In genomic region chr4:141122663-141123062, GRCm38 (mm10) we compare ENCODE assay signal across 19 mouse cellular contexts. TPM values are rescaled to one million over a fixed set of nuclear protein-coding genes. Genes with fewer than 3 reads are reported as not detected.
DNase-seq lines count a peak whose midpoint lies in the region; ATAC-seq and TF ChIP-seq lines count a peak whose summit lies in the region.
"Had no signal": no experiment of that assay in that cellular context is flagged by ENCODE, and none has a peak within 500 bp of the region (broad histone marks: within the 10 kb centered on the region; RNA-seq: fewer than 3 reads in every experiment).

No protein-coding gene starts in this region.

- 88% methylated on average over 7 of the region's 7 CpGs for WGBS in hindbrain, embryonic 13.5 days
- WGBS in hindbrain, embryonic 11.5 days: 84% methylated on average over 7 of the region's 7 CpGs
- 79% methylated on average over 7 of the region's 7 CpGs for WGBS in liver, embryonic 11.5 days
- 70% methylated on average over 7 of the region's 7 CpGs for WGBS in liver, postnatal 0 days (ENCODE audit: insufficient replicate concordance)

- TF ChIP-seq EP300 in liver, postnatal 0 days (IDR thresholded peaks at IDR 0.05; ENCODE audit: low read depth): no peak

- H3K36me3 ChIP-seq in hindbrain, embryonic 13.5 days: peaks cover 9% of the 10 kb centered on the region
- H3K36me3 ChIP-seq in hindbrain, embryonic 11.5 days (ENCODE audit: control insufficient read depth, insufficient read depth, low read length): 0 out of 2 replicates have a peak, but pooled peaks cover 2% of the 10 kb centered on the region
- H3K36me3 ChIP-seq in liver, embryonic 11.5 days (ENCODE audit: control insufficient read depth, insufficient read depth, low read length): peaks cover 5% of the 10 kb centered on the region
- peaks cover 18% of the 10 kb centered on the region for H3K36me3 ChIP-seq in liver, postnatal 0 days (replicated peaks; ENCODE audit: insufficient read depth, low read length)
- peaks cover 71% of the 10 kb centered on the region for H3K36me3 ChIP-seq in megakaryocyte, embryonic 14.5 days (replicated peaks; ENCODE audit: low read length)

- H3K27ac ChIP-seq in hindbrain, embryonic 13.5 days: peak overlapping the region; percentile 23; the same call in 1 of the 2 replicates
- no peak overlapping the region for H3K27ac ChIP-seq in hindbrain, embryonic 11.5 days (ENCODE audit: low read depth, low read length)
- H3K27ac ChIP-seq in liver, embryonic 11.5 days (ENCODE audit: low read depth, low read length): 0 out of 2 replicates have a peak overlapping the region, but pooled peaks have one; percentile 28
- H3K27ac ChIP-seq in liver, postnatal 0 days (ENCODE audit: low read depth): no peak overlapping the region
- H3K27ac ChIP-seq: embryonic facial prominence, embryonic 10.5 days; forebrain, embryonic 15.5 days; heart, adult 2 months; hindbrain, embryonic 12.5 days; hindbrain, postnatal 0 days had no signal

- no peak for DNase-seq in hindbrain, embryonic 11.5 days (ENCODE audit: low spot score)
- no peak for DNase-seq in liver, embryonic 11.5 days (ENCODE audit: low spot score)
- DNase-seq in liver, postnatal 0 days: no peak
- DNase-seq: adrenal gland, adult 8-10 months; adrenal gland, postnatal 36 days; cerebellum, adult 2 months; cerebellum, postnatal 10 days; gastrocnemius, postnatal 14 days; heart, adult 2 months; heart, postnatal 36 days had no signal

- H3K4me3 ChIP-seq in hindbrain, embryonic 13.5 days: no peak overlapping the region
- H3K4me3 ChIP-seq in hindbrain, embryonic 11.5 days (ENCODE audit: low read depth, low read length): no peak overlapping the region
- no peak overlapping the region for H3K4me3 ChIP-seq in liver, embryonic 11.5 days (ENCODE audit: low read depth, low read length)
- no peak overlapping the region for H3K4me3 ChIP-seq in liver, postnatal 0 days (ENCODE audit: low read depth, low read length)
- H3K4me3 ChIP-seq in megakaryocyte, embryonic 14.5 days (replicated peaks): peak overlapping the region; percentile 1
- H3K4me3 ChIP-seq: embryonic facial prominence, embryonic 10.5 days; forebrain, embryonic 15.5 days; heart, adult 2 months; hindbrain, embryonic 12.5 days had no signal

- H3K9me3 ChIP-seq in hindbrain, embryonic 13.5 days: no peaks in the 10 kb centered on the region
- no peaks in the 10 kb centered on the region for H3K9me3 ChIP-seq in hindbrain, embryonic 11.5 days (ENCODE audit: control insufficient read depth, low read length)
- H3K9me3 ChIP-seq in liver, embryonic 11.5 days (ENCODE audit: control insufficient read depth, low read length): no peaks in the 10 kb centered on the region
- H3K9me3 ChIP-seq in liver, postnatal 0 days (ENCODE audit: low read length): no peaks in the 10 kb centered on the region
- no peaks in the 10 kb centered on the region for H3K9me3 ChIP-seq in megakaryocyte, embryonic 14.5 days
- H3K9me3 ChIP-seq: embryonic facial prominence, embryonic 10.5 days; forebrain, embryonic 15.5 days; hindbrain, embryonic 12.5 days had no signal

- TF ChIP-seq CTCF in liver, postnatal 0 days (IDR thresholded peaks at IDR 0.05; ENCODE audit: low read depth): no peak

- no peak for ATAC-seq in hindbrain, embryonic 13.5 days (ENCODE audit: low FRiP score)
- ATAC-seq in hindbrain, embryonic 11.5 days (ENCODE audit: low FRiP score): no peak
- ATAC-seq in liver, embryonic 11.5 days (replicated peaks; ENCODE audit: low FRiP score): no peak
- ATAC-seq in liver, postnatal 0 days: no peak
- no peak for ATAC-seq in megakaryocyte, adult 5-6 weeks (ENCODE audit: poor library complexity, severe bottlenecking)
- ATAC-seq: forebrain, embryonic 15.5 days; hindbrain, postnatal 0 days had no signal

- no peak overlapping the region for H3K9ac ChIP-seq in hindbrain, embryonic 13.5 days
- H3K9ac ChIP-seq in hindbrain, embryonic 11.5 days (ENCODE audit: low read depth, low read length): no peak overlapping the region
- H3K9ac ChIP-seq in liver, embryonic 11.5 days (ENCODE audit: low read depth, low read length): no peak overlapping the region
- no peak overlapping the region for H3K9ac ChIP-seq in liver, postnatal 0 days (replicated peaks)
- H3K9ac ChIP-seq: forebrain, embryonic 15.5 days; hindbrain, embryonic 12.5 days had no signal

- H3K4me1 ChIP-seq in hindbrain, embryonic 13.5 days (replicated peaks): peaks cover 50% of the 10 kb centered on the region
- H3K4me1 ChIP-seq in hindbrain, embryonic 11.5 days (replicated peaks; ENCODE audit: control insufficient read depth, insufficient read depth, low read length): no peaks in the 10 kb centered on the region
- H3K4me1 ChIP-seq in liver, embryonic 11.5 days (replicated peaks; ENCODE audit: control insufficient read depth, insufficient read depth, low read length): peaks cover 2% of the 10 kb centered on the region; the same call in 1 of the 2 replicates
- H3K4me1 ChIP-seq in liver, postnatal 0 days (ENCODE audit: insufficient read depth): peaks cover 7% of the 10 kb centered on the region; the same call in 1 of the 2 replicates
- peaks cover 86% of the 10 kb centered on the region for H3K4me1 ChIP-seq in megakaryocyte, embryonic 14.5 days

- no peak overlapping the region for H3K4me2 ChIP-seq in hindbrain, embryonic 13.5 days
- H3K4me2 ChIP-seq in hindbrain, embryonic 11.5 days (replicated peaks; ENCODE audit: low read depth, low read length): no peak overlapping the region
- no peak overlapping the region for H3K4me2 ChIP-seq in liver, embryonic 11.5 days
- no peak overlapping the region for H3K4me2 ChIP-seq in liver, postnatal 0 days (ENCODE audit: low read depth, low read length)
- H3K4me2 ChIP-seq: forebrain, embryonic 15.5 days; heart, embryonic 11.5 days; hindbrain, embryonic 12.5 days had no signal

- no peaks in the 10 kb centered on the region for H3K27me3 ChIP-seq in hindbrain, embryonic 13.5 days
- H3K27me3 ChIP-seq in hindbrain, embryonic 11.5 days (ENCODE audit: control insufficient read depth, insufficient read depth, low read length): no peaks in the 10 kb centered on the region
- H3K27me3 ChIP-seq in liver, embryonic 11.5 days (replicated peaks; ENCODE audit: control insufficient read depth, insufficient read depth, low read length): no peaks in the 10 kb centered on the region
- no peaks in the 10 kb centered on the region for H3K27me3 ChIP-seq in liver, postnatal 0 days (ENCODE audit: insufficient read depth, low read length)
- no peaks in the 10 kb centered on the region for H3K27me3 ChIP-seq in megakaryocyte, embryonic 14.5 days (replicated peaks)
- H3K27me3 ChIP-seq: forebrain, embryonic 15.5 days; hindbrain, embryonic 12.5 days had no signal

RNA-seq across cellular contexts. Expression of gene Szrd1, which starts 16.9 kb away (rescaled TPM):
- 28.9 and 29.3 TPM in 2 replicates for polyA plus RNA-seq in hindbrain, embryonic 13.5 days (2015; fragmentation: Nextera tagmentation; extraction: Ambion mirVana)
- 35.5 and 35.7 TPM in 2 replicates for polyA plus RNA-seq in hindbrain, embryonic 11.5 days (2014; fragmentation: Nextera tagmentation; extraction: Ambion mirVana)
- polyA plus RNA-seq in liver, embryonic 11.5 days (2014; fragmentation: Nextera tagmentation; extraction: Ambion mirVana): 24.7 and 26.2 TPM in 2 replicates
- 16.8 and 17.7 TPM in 2 replicates for polyA plus RNA-seq in liver, postnatal 0 days (2015; fragmentation: Nextera tagmentation; extraction: Ambion mirVana)
- polyA plus RNA-seq in megakaryocyte, embryonic 14.5 days (2012; ENCODE audit: insufficient read depth, low replicate concordance): 136 and 184 TPM in 2 replicates
- 45.4 and 46.8 TPM in 2 replicates for total RNA-seq in megakaryocyte, adult 5-6 weeks (2015)
- total RNA-seq in megakaryocyte, adult 5-6 weeks (2017): 41.0 and 46.9 TPM in 2 replicates

RNA-seq across cellular contexts. Expression of gene Fbxo42, which starts 25.1 kb away (rescaled TPM):
- 21.9 and 22.3 TPM in 2 replicates for polyA plus RNA-seq in hindbrain, embryonic 13.5 days (2015; fragmentation: Nextera tagmentation; extraction: Ambion mirVana)
- polyA plus RNA-seq in hindbrain, embryonic 11.5 days (2014; fragmentation: Nextera tagmentation; extraction: Ambion mirVana): 21.9 and 24.8 TPM in 2 replicates
- polyA plus RNA-seq in liver, embryonic 11.5 days (2014; fragmentation: Nextera tagmentation; extraction: Ambion mirVana): 26.0 and 28.7 TPM in 2 replicates
- 11.2 and 11.7 TPM in 2 replicates for polyA plus RNA-seq in liver, postnatal 0 days (2015; fragmentation: Nextera tagmentation; extraction: Ambion mirVana)
- 9.1 and 10.9 TPM in 2 replicates for polyA plus RNA-seq in megakaryocyte, embryonic 14.5 days (2012; ENCODE audit: insufficient read depth, low replicate concordance)
- total RNA-seq in megakaryocyte, adult 5-6 weeks (2015): 14.1 and 16.3 TPM in 2 replicates
- 10.0 and 12.6 TPM in 2 replicates for total RNA-seq in megakaryocyte, adult 5-6 weeks (2017)

RNA-seq across cellular contexts. Expression of gene Spata21, which starts 34.5 kb away (rescaled TPM):
- polyA plus RNA-seq in hindbrain, embryonic 13.5 days (2015; fragmentation: Nextera tagmentation; extraction: Ambion mirVana): 0.17 and 0.40 TPM in 2 replicates
- polyA plus RNA-seq in hindbrain, embryonic 11.5 days (2014; fragmentation: Nextera tagmentation; extraction: Ambion mirVana): 0.17 and 0.19 TPM in 2 replicates
- polyA plus RNA-seq in liver, embryonic 11.5 days (2014; fragmentation: Nextera tagmentation; extraction: Ambion mirVana): 0.19 TPM in 1 of 2 replicates, not detected in the other
- not detected in 2 replicates for polyA plus RNA-seq in liver, postnatal 0 days (2015; fragmentation: Nextera tagmentation; extraction: Ambion mirVana)
- polyA plus RNA-seq in megakaryocyte, embryonic 14.5 days (2012; ENCODE audit: insufficient read depth, low replicate concordance): not detected in 2 replicates
- total RNA-seq in megakaryocyte, adult 5-6 weeks (2015): not detected in 2 replicates
- not detected in 2 replicates for total RNA-seq in megakaryocyte, adult 5-6 weeks (2017)
- total RNA-seq: adrenal gland, adult 8-10 months; adrenal gland, postnatal 36 days; gastrocnemius, postnatal 14 days; heart, adult 2 months; heart, postnatal 36 days had no signal
- polyA plus RNA-seq: embryonic facial prominence, embryonic 14.5 days; hindbrain, embryonic 12.5 days had no signal

RNA-seq across cellular contexts. Expression of gene Necap2, which starts 44.5 kb away (rescaled TPM):
- polyA plus RNA-seq in hindbrain, embryonic 13.5 days (2015; fragmentation: Nextera tagmentation; extraction: Ambion mirVana): 52.6 and 57.3 TPM in 2 replicates
- polyA plus RNA-seq in hindbrain, embryonic 11.5 days (2014; fragmentation: Nextera tagmentation; extraction: Ambion mirVana): 50.8 and 51.7 TPM in 2 replicates
- polyA plus RNA-seq in liver, embryonic 11.5 days (2014; fragmentation: Nextera tagmentation; extraction: Ambion mirVana): 178 and 180 TPM in 2 replicates
- 47.1 and 53.0 TPM in 2 replicates for polyA plus RNA-seq in liver, postnatal 0 days (2015; fragmentation: Nextera tagmentation; extraction: Ambion mirVana)
- polyA plus RNA-seq in megakaryocyte, embryonic 14.5 days (2012; ENCODE audit: insufficient read depth, low replicate concordance): 110 and 207 TPM in 2 replicates
- total RNA-seq in megakaryocyte, adult 5-6 weeks (2015): 70.2 and 72.2 TPM in 2 replicates
- total RNA-seq in megakaryocyte, adult 5-6 weeks (2017): 126 and 133 TPM in 2 replicates

Comparison
In these comparisons a context has a peak if more than half of its experiments do, and no peak if none do; other contexts are left out.
1. H3K27ac ChIP-seq: peak in hindbrain, embryonic 13.5 days (single experiment) and liver, embryonic 11.5 days (single experiment); none in hindbrain, embryonic 11.5 days (single experiment) and liver, postnatal 0 days (single experiment).